Mouse (Mus musculus) stomach, postnatal 0 days (tissue): ENCODE data around the gene Trpc5.

ENCODE experiments used
- CTCF ChIP-seq: IDR thresholded peaks from 2 replicates; pipeline ENCODE4 v1.5.1; 2016; ENCODE audit warnings: antibody characterized with exemption, low read depth, mild to moderate bottlenecking, moderate library complexity
- EP300 ChIP-seq: optimal IDR thresholded peaks from 2 replicates; pipeline ENCODE3; 2016; ENCODE audit warnings: antibody characterized with exemption

GRCm38 (mm10) chrX:144652196-144652595, 35.8 kb downstream of the Trpc5 start:
- no peak for TF ChIP-seq CTCF
- no peak for TF ChIP-seq EP300
